Mouse (Mus musculus): ENCODE data around the gene Mthfd1l.

The Mthfd1l gene

DNA sequence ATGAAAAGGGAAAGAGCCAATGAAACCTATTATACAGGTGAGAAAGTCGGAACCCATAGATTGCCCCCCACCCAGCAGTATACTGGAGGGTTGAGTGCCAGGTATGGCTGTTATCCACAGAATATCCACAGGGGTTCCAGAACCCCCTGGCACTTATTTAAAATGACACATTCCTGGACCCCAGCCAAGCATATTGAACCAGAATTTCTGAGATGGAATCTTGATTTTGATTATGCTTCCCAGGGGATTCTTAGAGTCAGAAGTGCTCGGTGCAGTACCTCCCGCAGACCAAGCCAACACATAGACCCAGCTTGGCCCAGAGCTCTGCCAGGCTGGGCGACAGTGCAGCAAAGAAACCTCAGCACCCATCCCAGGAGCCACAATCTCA lies 3.7 kb downstream of the Mthfd1l start:
- DNase-seq (ENCODE audit: low read depth, low spot score): no peak

DNA sequence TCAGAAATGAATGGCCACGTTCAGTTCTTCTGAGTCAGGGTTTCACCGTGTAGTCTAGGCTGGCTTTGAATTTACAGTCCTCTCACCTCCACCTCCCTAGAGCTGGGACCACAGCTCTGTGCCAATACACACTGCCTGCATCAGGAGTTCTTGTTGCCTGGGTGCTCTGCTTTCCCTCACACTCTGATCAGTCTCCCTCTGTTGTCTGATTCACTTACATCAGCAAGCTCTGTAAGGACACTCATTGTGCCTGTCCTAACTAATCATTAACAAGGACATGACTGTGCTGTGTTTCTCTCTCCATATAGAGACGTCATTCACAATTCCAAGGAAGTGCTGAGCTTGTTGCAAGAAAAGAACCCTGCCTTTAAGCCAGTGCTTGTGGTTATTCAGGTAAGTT lies 5.4 kb downstream of the Mthfd1l start:
- DNase-seq (ENCODE audit: low read depth, low spot score): no peak

- no peak for DNase-seq (ENCODE audit: low read depth, low spot score)
These were observed 6.0 kb downstream of the Mthfd1l start for GRCm38 (mm10) chr10:3978792-3979488.

DNA sequence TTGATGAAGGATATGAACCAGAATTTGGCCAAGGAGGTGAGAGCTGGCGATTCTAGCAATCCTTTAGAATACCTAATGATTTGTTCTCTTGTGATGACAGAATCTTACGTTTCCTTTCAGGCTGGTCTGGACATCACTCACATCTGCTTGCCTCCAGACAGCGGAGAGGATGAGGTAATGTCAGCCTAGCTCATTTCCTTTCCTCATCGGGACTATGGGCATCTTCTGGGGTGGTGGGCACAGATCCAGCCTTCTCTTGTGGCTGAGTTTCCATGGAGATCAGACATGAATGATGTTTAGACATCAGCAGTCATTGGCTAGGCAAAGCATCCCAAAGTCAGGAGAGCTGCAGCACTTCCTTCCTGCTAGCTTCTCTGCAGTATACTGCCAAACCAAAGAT lies 7.3 kb downstream of the Mthfd1l start:
- no peak for DNase-seq (ENCODE audit: low read depth, low spot score)

DNA sequence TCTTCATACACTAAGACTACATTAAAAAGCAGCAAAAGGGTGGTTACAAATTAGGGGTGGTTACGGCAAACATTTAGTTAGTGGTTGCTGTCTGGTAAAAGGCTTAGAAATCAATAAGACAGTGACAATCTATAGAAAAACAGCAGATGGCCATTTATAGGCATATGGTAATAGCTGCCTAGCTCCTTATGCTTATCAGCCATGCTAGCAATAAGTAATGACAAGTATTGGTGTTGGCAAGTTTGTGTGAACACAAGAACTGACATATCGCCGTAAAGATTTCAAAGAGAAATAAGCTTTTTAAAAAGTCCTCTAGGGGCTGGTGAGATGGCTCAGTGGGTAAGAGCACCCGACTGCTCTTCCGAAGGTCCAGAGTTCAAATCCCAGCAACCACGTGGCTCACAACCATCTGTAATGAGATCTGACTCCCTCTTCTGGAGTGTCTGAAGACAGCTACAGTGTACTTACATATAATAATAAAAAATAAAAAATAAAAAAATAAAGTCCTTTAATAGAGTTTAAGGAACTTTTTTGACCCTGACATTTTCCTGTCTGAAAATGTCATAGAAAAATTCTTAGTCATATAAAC lies 17.5 kb downstream of the Mthfd1l start:
- no peak for DNase-seq (ENCODE audit: low read depth, low spot score)

GRCm38 (mm10) chr10:3993365-3994102 lies 20.6 kb downstream of the Mthfd1l start:
- no peak for DNase-seq (ENCODE audit: low read depth, low spot score)

DNA sequence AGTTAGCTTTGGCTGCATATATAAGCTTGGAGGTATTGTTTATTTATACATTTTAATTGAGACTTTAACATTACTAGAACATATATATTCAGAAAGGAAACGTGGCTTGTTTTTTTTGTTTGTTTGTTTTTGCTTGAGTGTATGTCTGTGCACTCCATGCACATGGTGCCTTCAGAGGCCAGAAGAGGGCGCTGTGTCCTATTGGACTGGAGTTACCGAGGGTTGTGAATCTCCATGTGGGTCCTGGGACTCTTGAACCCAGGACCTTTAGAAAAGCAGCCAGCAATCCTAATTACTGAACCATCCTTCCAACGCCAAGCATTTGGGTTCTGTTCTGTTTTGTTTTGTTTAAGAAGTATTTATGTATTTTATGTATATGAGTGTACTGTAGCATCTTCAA lies 22.4 kb downstream of the Mthfd1l start:
- peak; percentile 20 for DNase-seq (ENCODE audit: low read depth, low spot score)

- DNase-seq (ENCODE audit: low read depth, low spot score): peak; percentile 77
These were observed 23.4 kb downstream of the Mthfd1l start for GRCm38 (mm10) chr10:3996170-3996876.

- DNase-seq (ENCODE audit: low read depth, low spot score): no peak
These were observed 25.0 kb downstream of the Mthfd1l start for GRCm38 (mm10) chr10:3997851-3998426.

DNA sequence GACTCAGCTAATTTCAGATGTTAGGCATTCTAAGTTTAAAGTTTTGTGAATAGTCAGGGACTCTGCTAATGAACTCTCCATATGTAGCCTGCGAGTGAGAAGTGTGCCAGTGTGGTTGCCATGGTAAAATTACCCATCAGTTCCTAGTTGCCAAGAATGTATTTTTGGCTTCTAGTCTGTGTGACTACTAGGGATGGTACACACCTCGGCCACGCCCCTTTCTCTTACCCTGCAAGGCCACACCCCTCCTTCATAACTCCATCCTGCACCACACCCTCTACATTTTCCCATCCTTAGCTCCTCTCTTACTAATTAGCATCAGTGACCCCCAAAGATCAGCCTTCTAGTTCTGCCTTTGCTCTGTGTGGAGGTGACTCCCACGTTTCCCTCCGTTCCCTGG lies 29.8 kb downstream of the Mthfd1l start:
- no peak for DNase-seq (ENCODE audit: low read depth, low spot score)

DNA sequence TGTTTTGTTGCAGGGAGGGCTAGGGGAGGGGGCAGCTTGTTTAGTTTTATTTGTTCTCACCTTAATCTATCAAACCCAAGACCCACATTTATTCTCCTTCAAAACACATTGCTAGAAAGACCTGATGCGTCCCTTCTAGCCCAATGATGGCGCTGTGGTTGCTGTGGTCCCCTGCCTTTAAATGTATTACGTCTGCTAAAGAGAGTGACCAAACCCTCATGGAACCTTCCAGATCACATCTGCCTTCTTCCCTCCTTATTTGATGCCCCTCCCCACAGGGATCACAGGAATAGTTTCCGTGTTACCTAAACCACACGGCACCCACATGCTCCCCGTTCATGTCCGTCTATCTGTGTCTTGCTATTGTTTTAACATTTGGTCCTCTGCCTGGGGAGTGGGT lies 32.3 kb downstream of the Mthfd1l start:
- no peak for DNase-seq (ENCODE audit: low read depth, low spot score)

DNA sequence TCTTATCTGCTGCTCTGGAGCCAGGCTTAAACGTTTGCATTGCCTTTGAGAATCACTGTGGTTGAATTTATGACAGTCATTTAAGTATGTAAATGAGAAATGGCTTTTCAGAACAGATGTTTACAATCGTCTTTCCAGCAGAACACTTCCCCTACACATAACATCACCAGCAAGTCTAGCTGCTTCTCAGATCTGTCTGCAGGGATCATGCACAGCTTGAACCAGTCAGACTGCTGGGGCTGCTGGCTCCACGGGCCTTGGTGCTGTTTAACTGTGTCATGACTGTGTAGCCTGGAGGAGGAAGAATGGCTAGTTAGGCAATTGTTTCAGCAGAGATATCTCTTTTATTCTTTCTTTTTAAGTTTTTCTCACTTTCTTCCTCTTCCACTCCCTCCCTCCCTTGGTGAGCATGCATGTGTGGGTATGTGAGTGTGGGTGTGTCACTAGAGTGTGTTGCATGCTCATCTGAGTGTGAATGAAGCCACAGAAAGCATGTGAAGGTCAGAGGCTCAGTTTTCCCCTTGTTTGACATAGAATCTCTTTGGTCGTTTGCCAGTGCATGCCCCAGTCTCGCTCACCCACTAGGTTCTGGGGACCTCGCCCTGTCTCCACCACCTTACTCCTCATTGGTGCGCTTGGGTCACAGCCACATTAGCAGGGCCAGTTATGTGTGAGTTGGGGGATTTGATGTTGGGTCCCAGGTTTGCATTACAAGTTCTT lies 33.5 kb downstream of the Mthfd1l start:
- DNase-seq (ENCODE audit: low read depth, low spot score): no peak

DNA sequence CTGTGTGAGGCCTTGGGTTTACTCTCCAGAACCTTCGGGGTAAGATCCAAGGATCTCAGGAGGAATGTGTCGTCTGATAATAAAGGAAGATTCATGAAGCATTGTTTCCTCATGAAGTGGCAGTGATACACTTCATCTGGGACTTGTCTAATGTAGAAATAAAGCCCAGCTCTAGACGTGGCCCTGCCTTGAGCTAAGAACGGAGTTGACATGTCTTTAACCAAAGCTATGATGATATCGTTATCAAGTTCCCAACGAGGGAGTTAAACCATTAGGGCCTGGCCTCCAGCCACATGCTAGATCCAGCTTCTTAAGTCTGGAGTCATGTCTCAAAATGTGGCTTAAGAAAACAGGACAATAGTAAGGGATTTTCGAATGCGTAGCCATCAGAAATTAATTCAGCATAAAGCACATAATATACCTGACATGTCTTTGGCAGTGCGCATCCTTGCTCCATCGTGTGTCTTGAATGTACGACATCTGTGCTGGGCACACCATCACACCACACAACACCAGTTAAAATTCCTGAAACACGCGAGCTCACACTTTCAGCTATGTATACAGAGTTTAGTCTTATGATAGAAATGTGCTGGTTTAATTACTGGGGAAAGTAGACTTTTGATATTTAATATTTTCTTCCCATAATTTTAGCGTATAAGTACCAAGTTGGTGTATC lies 49.8 kb downstream of the Mthfd1l start:
- no peak for DNase-seq (ENCODE audit: low read depth, low spot score)

DNA sequence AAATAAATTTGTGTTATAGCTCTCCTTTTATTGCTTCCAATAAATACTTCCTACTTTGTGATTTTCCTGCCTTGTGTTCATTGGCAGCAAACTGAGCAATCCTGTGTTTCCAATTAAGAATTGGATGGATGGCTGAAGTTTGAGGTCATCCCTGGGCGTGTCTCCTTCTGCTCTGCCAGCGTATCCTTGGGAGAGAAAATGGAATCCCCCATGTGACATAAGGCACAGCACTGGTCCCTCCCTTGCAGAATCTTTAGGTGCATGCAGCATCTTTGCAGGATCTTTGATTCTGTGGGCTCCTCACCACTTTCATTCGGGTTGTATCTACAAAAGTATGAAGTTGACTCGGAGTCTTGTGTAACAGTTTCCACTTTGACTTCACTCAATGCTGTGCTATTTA lies 53.7 kb downstream of the Mthfd1l start:
- no peak for DNase-seq (ENCODE audit: low read depth, low spot score)

- DNase-seq (ENCODE audit: low read depth, low spot score): no peak
These were observed 54.5 kb downstream of the Mthfd1l start for GRCm38 (mm10) chr10:4027466-4027865.

DNA sequence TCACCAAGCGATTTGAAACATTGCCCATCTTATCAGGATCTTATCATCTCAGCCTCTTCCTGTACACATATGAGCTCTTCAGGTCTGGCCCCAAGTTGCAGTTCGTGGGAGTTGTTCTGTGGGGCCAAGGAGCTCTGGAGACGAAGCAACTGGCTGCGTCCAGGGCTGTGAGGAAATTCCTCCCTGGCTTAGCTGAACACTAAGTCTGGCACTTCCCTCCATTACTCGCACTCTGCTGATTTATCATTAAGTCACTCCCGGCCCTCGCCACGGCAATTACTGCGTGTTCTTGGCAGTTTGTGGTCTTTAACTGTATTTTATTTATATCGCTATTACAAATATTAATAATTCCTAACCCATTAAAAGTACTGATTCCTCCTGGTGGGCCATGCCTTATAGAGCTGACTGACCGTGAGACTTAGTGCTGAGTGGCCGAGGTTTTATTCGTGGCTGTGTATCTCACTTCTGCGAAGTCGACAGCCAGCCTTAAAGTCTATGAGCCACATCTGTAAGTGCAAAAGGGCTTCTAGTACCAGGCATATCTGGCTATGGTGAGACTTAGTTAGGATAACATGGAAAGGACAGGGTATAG lies 56.0 kb downstream of the Mthfd1l start:
- no peak for DNase-seq (ENCODE audit: low read depth, low spot score)

- no peak for DNase-seq (ENCODE audit: low read depth, low spot score)
These were observed 60.8 kb downstream of the Mthfd1l start for GRCm38 (mm10) chr10:4033761-4034160.

GRCm38 (mm10) chr10:4036476-4036875 lies 63.6 kb downstream of the Mthfd1l start:
- no peak for DNase-seq (ENCODE audit: low read depth, low spot score)

- no peak for DNase-seq (ENCODE audit: low read depth, low spot score)
These were observed 64.1 kb downstream of the Mthfd1l start for GRCm38 (mm10) chr10:4037066-4037465.

- DNase-seq (ENCODE audit: low read depth, low spot score): no peak
These were observed 65.7 kb downstream of the Mthfd1l start for GRCm38 (mm10) chr10:4038576-4038975.

Data from CD4-positive helper T cell, adult 2 months (primary cell).